Mouse (Mus musculus) megakaryocyte, embryonic 14.5 days (primary cell): Measurements from ENCODE around the gene Tenm4. TPM values are rescaled to one million over a fixed set of nuclear protein-coding genes. Genes with fewer than 3 reads are reported as not detected.

Source experiments
- H3K27me3 ChIP-seq: replicated peaks from 2 replicates; pipeline ENCODE3; 2012; ENCODE audit warnings: inconsistent platforms
- H3K36me3 ChIP-seq: replicated peaks from 2 replicates; pipeline ENCODE3; 2012; ENCODE audit warnings: low read length, inconsistent platforms, mixed read lengths
- H3K4me1 ChIP-seq: 2 replicates; pipeline ENCODE4 v1.6.1; 2012; ENCODE audit warnings: inconsistent platforms
- H3K4me3 ChIP-seq: replicated peaks from 2 replicates; pipeline ENCODE3; 2012; ENCODE audit warnings: moderate library complexity, mild to moderate bottlenecking, inconsistent platforms
- H3K9me3 ChIP-seq: 2 replicates; pipeline ENCODE4 v1.6.1; 2012; ENCODE audit warnings: inconsistent platforms
- FLI1 ChIP-seq: IDR thresholded peaks from 2 replicates; pipeline ENCODE4 v1.6.1; 2012; ENCODE audit warnings: low read length, inconsistent platforms, mixed read lengths
- GATA1 ChIP-seq: IDR thresholded peaks from 3 replicates; pipeline ENCODE4 v1.6.1; 2012; ENCODE audit warnings: mixed read lengths, low read length, inconsistent platforms, borderline replicate concordance
- polyA plus RNA-seq: library from polyadenylated mRNA; stranded (reverse); fragments of >175 nt; gene quantifications from 2 replicates; pipeline ENCODE4 v1.2.3, GENCODE M21; 2012; ENCODE audit warnings: low replicate concordance; ENCODE audit not compliant: insufficient read depth

Tenm4 gene
- polyA plus RNA-seq, 1 experiment = not detected

GRCm38 (mm10) chr7:96756104-96756742 lies 585.2 kb downstream of the Tenm4 start:
- TF ChIP-seq FLI1 = no peak
- no peak for TF ChIP-seq GATA1
- Histone ChIP-seq H3K27me3 (no peaks in the 10 kb centered on the region), H3K9me3 (no peaks in the 10 kb centered on the region), H3K4me3 (no peak overlapping the region), H3K36me3 (no peaks in the 10 kb centered on the region), H3K4me1 (no peaks in the 10 kb centered on the region)

- H3K9me3 ChIP-seq = no peaks in the 10 kb centered on the region
- no peaks in the 10 kb centered on the region for H3K36me3 ChIP-seq
- H3K27me3 ChIP-seq = no peaks in the 10 kb centered on the region
- TF ChIP-seq GATA1 (no peak), FLI1 (no peak)
- H3K4me3 ChIP-seq = no peak overlapping the region
- H3K4me1 ChIP-seq = no peaks in the 10 kb centered on the region
Measured at GRCm38 (mm10) chr7:96757067-96757466, 586.0 kb downstream of the Tenm4 start.

- Histone ChIP-seq H3K9me3 (no peaks in the 10 kb centered on the region), H3K36me3 (no peaks in the 10 kb centered on the region), H3K4me3 (no peak overlapping the region), H3K4me1 (no peaks in the 10 kb centered on the region), H3K27me3 (no peaks in the 10 kb centered on the region)
- no peak for TF ChIP-seq FLI1
- no peak for TF ChIP-seq GATA1
Measured at GRCm38 (mm10) chr7:96760208-96760607, 589.2 kb downstream of the Tenm4 start.

GRCm38 (mm10) chr7:96761151-96761550 lies 590.1 kb downstream of the Tenm4 start:
- H3K36me3 ChIP-seq = no peaks in the 10 kb centered on the region
- no peak overlapping the region for H3K4me3 ChIP-seq
- H3K27me3 ChIP-seq = no peaks in the 10 kb centered on the region
- TF ChIP-seq FLI1 (no peak), GATA1 (no peak)
- H3K9me3 ChIP-seq = no peaks in the 10 kb centered on the region
- H3K4me1 ChIP-seq = no peaks in the 10 kb centered on the region

GRCm38 (mm10) chr7:96765321-96765960 lies 594.4 kb downstream of the Tenm4 start:
- no peak for TF ChIP-seq FLI1
- no peak for TF ChIP-seq GATA1
- Histone ChIP-seq H3K9me3 (peaks cover 27% of the 10 kb centered on the region), H3K4me1 (no peaks in the 10 kb centered on the region), H3K27me3 (peaks cover 2% of the 10 kb centered on the region), H3K36me3 (no peaks in the 10 kb centered on the region), H3K4me3 (no peak overlapping the region)

GRCm38 (mm10) chr7:96767090-96767489 lies 596.0 kb downstream of the Tenm4 start:
- H3K9me3 ChIP-seq = peaks cover 27% of the 10 kb centered on the region
- H3K36me3 ChIP-seq = no peaks in the 10 kb centered on the region
- TF ChIP-seq GATA1 (no peak), FLI1 (no peak)
- no peaks in the 10 kb centered on the region for H3K4me1 ChIP-seq
- H3K27me3 ChIP-seq = peaks cover 2% of the 10 kb centered on the region
- no peak overlapping the region for H3K4me3 ChIP-seq

- H3K27me3 ChIP-seq = peaks cover 4% of the 10 kb centered on the region
- H3K4me3 ChIP-seq = no peak overlapping the region
- TF ChIP-seq GATA1 (no peak), FLI1 (no peak)
- H3K36me3 ChIP-seq = no peaks in the 10 kb centered on the region
- H3K9me3 ChIP-seq = peaks cover 27% of the 10 kb centered on the region
- no peaks in the 10 kb centered on the region for H3K4me1 ChIP-seq
Measured at GRCm38 (mm10) chr7:96768718-96769117, 597.7 kb downstream of the Tenm4 start.

- Histone ChIP-seq H3K4me1 (no peaks in the 10 kb centered on the region), H3K4me3 (no peak overlapping the region), H3K9me3 (peaks cover 27% of the 10 kb centered on the region), H3K27me3 (peaks cover 8% of the 10 kb centered on the region), H3K36me3 (no peaks in the 10 kb centered on the region)
- TF ChIP-seq FLI1 = no peak
- TF ChIP-seq GATA1 = no peak
Measured at GRCm38 (mm10) chr7:96769784-96770183, 598.7 kb downstream of the Tenm4 start.

- Histone ChIP-seq H3K27me3 (peaks cover 8% of the 10 kb centered on the region), H3K4me3 (no peak overlapping the region), H3K4me1 (peaks cover 4% of the 10 kb centered on the region; the same call in 1 of the 2 replicates), H3K9me3 (peaks cover 25% of the 10 kb centered on the region), H3K36me3 (no peaks in the 10 kb centered on the region)
- TF ChIP-seq GATA1 (no peak), FLI1 (no peak)
Measured at GRCm38 (mm10) chr7:96772966-96773365, 601.9 kb downstream of the Tenm4 start.

GRCm38 (mm10) chr7:96773585-96774225 lies 602.7 kb downstream of the Tenm4 start:
- Histone ChIP-seq H3K4me3 (peak overlapping the region; percentile 69), H3K27me3 (peaks cover 8% of the 10 kb centered on the region), H3K9me3 (peaks cover 18% of the 10 kb centered on the region), H3K36me3 (no peaks in the 10 kb centered on the region), H3K4me1 (peaks cover 11% of the 10 kb centered on the region; the same call in 1 of the 2 replicates)
- TF ChIP-seq GATA1 (no peak), FLI1 (no peak)
